Mouse (Mus musculus) lung, adult 18-20 months (tissue): ENCODE measurements around the gene Scnn1b.

ENCODE experiments used
- DNase-seq, 2 experiments: peaks; one replicate each; pipeline ENCODE4 v3.0.0; 2022; ENCODE audit warnings: mixed read lengths in 2 of 2

Gene Scnn1b

GRCm38 (mm10) chr7:121924361-121924760, 59.5 kb downstream of the Scnn1b start:
- no peak for DNase-seq

GRCm38 (mm10) chr7:121927882-121928281, 63.0 kb downstream of the Scnn1b start:
- DNase-seq, result no peak

- peak; percentile 64 to 74 for DNase-seq
These were observed 66.4 kb downstream of the Scnn1b start for GRCm38 (mm10) chr7:121931246-121931645.

GRCm38 (mm10) chr7:121933675-121934074, 68.8 kb downstream of the Scnn1b start:
- DNase-seq, result peak; percentile 69 to 82

GRCm38 (mm10) chr7:121934346-121934745, 69.5 kb downstream of the Scnn1b start:
- no peak for DNase-seq

- DNase-seq, result peak in 1 of 2 experiments; percentile 32
These were observed 71.3 kb downstream of the Scnn1b start for GRCm38 (mm10) chr7:121935906-121936794.

GRCm38 (mm10) chr7:121936861-121937630, 72.2 kb downstream of the Scnn1b start:
- DNase-seq, result no peak

GRCm38 (mm10) chr7:121938124-121938891, 73.5 kb downstream of the Scnn1b start:
- no peak for DNase-seq

GRCm38 (mm10) chr7:121939244-121939643, 74.4 kb downstream of the Scnn1b start:
- DNase-seq, result no peak

- no peak for DNase-seq
These were observed 74.9 kb downstream of the Scnn1b start for GRCm38 (mm10) chr7:121939729-121940128.

- peak; percentile 85 to 89 for DNase-seq
These were observed 76.2 kb downstream of the Scnn1b start for GRCm38 (mm10) chr7:121941016-121941415.

GRCm38 (mm10) chr7:121941640-121942039, 76.8 kb downstream of the Scnn1b start:
- DNase-seq, result no peak

GRCm38 (mm10) chr7:121942371-121942770, 77.5 kb downstream of the Scnn1b start:
- DNase-seq, result peak; percentile 62 to 75

GRCm38 (mm10) chr7:121946196-121946595, 81.4 kb downstream of the Scnn1b start:
- no peak for DNase-seq

- DNase-seq, result peak; percentile 79 to 82
These were observed 82.7 kb downstream of the Scnn1b start for GRCm38 (mm10) chr7:121947513-121947912.

GRCm38 (mm10) chr7:121954891-121955669, 90.2 kb downstream of the Scnn1b start:
- no peak for DNase-seq

- no peak for DNase-seq
These were observed 91.0 kb downstream of the Scnn1b start for GRCm38 (mm10) chr7:121955802-121956201.

GRCm38 (mm10) chr7:121961913-121962570, 97.2 kb downstream of the Scnn1b start:
- DNase-seq, result no peak

- no peak for DNase-seq
These were observed 97.7 kb downstream of the Scnn1b start for GRCm38 (mm10) chr7:121962571-121962959.

- peak in 1 of 2 experiments; percentile 62 for DNase-seq
These were observed 99.1 kb downstream of the Scnn1b start for GRCm38 (mm10) chr7:121963883-121964398.

GRCm38 (mm10) chr7:121966169-121966568, 101.3 kb downstream of the Scnn1b start:
- no peak for DNase-seq
